Mouse (Mus musculus): ENCODE measurements around the gene Krt24.
A peak's percentile ranks its signal among the peaks of the same experiment; 100 is the strongest.

Krt24 gene

DNA sequence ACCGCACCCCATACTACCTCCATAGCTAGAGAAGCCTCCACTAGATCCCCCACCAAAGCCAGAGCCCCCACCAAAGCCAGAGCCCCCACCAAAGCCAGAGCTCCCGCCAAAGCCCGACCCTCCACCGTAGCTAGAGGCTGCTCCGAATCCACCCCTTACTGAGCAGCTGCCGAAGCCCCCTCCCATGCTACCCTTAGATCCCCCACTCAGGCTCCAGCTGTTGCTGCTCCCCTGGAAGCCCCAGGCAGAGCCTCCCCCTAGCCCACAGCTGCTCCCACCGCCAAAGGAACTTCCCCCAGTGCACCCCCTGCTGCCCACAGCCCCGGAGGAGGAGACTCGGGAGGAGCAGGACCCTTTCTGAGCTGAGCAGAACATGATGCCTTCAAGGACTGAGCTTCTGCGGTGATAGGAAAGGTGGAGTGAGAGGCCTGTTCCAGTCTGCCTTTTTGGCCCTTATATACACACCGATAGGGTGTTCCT, at the start of gene Krt24:
Gene Krt24 (minus strand): TSS at position 430 of the 480 bp plus-strand sequence.
- DNase-seq: no peak

DNA sequence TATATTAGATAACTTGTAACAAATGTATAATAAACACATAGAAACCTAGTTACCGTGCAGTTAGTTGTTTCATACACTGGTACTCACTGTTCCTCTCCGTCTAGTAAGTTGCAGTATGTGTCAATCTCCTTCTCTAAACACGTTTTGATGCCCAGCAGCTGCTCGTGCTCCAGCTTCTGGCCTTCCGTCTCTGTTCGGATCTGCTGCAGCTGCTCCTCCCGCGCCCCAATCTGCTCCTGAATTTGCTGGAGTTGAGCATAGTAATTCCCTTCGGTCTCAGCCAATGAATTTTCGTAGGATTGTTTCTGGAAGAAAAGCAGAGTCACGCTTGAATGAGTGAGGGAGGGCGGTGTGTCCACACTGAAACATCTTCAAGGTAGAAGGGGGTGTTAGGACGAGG, 48.4 kb upstream of the Krt24 start:
- DNase-seq: no peak

DNA sequence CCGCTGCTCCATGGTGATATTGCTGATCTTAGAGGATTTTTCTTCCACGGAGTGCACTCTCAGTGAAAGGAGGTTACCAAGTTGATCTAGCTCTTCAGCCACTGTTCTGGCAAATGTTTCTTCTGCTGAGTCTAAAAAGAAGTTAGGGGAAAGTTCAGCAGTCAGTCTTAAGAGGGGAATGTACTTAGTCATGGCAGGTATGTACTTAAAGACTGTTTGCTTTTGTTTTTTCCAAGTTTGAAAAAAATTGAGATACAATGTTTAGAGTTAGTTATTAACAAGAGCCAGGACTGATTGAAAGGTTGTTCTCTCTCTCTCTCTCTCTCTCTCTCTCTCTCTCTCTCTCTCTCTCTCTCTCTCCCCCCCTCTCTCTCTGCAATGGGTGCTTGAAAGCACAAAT, 44.6 kb upstream of the Krt24 start:
- no peak for DNase-seq

DNA sequence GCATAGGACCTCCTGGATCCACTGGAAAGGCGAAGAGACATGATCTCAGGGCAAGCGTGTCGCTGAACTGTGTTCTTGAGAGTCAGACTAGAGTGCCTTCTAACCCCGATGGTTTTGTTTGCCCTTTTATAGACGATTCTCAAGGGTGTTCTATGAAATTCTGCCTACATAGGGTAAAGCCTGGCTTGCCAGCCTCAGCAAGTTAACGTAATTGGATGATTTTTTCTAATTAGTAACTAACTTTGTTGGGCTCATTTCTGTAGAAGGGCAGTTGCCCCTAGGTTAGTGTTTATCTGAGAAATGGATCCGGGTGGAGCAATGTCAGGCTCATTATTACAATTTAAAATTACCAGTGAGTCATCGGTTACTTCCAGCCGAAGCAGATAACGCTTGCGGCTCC, 37.8 kb upstream of the Krt24 start, which contains the start of gene Krt25:
Gene Krt25 (minus strand): TSS at position 101 of the 400 bp plus-strand sequence.
- DNase-seq: no peak

DNA sequence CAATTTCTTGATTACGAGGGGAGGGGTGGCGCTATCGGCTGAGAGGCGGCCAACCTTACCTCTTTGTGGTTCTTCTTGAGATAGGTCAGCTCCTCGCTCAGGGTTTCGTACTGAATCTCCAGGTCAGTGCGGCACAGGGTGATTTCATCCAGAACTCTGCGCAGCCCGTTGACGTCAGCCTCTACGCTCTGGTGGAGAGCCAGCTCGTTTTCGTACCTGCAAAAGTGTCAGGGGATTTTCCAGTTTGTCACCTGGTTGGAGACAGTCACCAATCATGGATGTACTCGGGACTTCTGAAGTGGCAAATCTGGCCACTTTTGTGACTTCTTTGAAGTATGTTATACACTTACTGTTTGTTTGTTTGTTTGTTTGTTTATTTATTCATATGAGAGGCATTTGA, 36.0 kb upstream of the Krt24 start:
- no peak for DNase-seq

DNA sequence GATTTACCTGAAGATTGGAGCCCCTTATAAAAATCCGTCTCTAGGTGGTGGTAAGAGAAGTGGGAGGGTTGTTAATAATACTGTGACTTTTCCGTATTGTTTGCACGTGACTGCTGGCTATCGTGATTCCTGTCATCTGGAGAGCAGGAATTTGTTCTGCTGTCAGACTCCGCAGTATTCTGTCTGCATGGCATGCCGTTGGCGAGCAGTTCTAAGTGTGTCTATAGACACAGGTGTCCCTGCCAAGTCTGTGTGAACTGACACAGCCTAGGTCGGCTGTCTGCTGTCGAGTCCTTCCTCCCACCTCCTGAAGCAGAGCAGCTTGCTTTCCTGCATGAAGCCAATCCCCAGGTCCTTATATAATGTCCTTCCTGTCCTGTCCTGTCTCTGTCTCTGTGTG, 34.1 kb upstream of the Krt24 start:
- no peak for DNase-seq

DNA sequence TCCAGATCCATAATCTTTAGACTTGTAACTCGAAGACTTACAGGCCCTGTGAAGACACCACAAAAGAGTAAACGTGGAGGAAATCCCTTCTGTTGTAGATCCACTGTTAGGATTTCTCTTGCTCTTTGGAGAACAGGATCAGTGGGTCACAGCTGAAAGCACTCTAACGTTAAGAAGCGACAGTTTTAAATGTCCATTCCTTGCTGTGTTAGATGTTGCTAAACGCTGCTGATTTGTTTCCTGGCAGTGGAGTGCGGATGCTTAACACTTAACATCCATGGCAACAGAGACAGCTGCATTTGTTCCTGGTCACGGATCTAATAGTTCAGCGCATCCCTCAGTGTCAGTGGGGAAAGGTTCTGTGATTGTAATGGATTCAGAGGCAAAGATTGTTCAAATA, 31.5 kb upstream of the Krt24 start:
- no peak for DNase-seq

DNA sequence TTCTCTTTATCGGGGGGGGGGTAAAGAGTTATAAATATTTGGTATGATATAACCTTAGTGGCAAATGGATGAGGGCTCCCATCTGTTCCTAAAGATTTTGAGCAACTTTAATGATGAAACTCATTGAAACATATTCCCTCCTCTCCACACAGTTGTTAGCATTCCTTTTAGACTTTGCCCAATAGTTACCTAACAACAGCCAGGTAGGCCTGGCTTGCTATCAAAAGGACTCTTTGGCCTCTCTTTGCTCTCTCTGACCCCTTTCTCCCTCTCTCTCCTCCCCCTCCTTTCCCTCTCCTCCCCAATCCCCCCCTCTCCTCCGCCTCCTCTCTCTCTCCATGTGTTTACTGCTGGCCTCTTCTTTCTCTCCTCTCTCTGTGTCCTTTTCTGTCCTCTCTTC, 29.5 kb upstream of the Krt24 start:
- DNase-seq: no peak

DNA sequence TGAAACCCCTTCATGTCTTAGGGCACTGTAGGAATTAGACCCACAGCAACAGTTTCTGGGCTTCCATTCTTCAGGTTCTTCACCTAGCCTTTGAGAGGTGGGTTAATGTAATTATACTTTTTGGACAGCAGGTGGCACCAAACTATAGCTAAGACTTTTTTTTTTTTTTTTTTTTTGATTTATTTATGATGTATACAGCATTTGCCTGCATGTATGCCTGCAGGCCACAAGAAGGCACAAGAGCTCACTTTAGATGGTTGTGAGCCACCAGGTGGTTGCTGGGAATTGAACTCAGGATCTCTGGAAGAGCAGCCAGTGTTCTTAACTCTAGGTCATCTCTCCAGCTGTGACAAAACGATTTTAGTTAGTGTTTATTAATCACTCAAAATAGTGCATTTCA, 25.8 kb upstream of the Krt24 start:
- no peak for DNase-seq

DNA sequence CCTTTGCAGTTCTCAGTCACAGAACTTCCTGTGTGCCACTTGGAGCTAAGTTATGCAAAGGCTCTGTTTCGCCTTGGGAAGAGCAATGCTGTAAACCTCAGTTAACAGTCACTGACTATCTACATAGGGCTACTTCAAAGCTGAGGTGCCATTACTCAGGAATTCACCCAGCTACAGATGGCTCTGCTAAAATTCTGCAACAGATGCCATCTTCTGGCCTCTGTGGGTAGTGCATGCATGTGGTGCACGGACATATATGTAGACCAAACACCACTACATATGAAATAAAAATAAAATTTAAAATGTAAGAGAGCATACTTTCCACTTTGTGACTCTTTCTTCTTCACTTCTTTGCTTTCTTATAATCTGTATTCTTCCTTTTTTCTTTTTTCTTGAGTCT, 22.5 kb upstream of the Krt24 start:
- DNase-seq: peak; percentile 26 to 71

DNA sequence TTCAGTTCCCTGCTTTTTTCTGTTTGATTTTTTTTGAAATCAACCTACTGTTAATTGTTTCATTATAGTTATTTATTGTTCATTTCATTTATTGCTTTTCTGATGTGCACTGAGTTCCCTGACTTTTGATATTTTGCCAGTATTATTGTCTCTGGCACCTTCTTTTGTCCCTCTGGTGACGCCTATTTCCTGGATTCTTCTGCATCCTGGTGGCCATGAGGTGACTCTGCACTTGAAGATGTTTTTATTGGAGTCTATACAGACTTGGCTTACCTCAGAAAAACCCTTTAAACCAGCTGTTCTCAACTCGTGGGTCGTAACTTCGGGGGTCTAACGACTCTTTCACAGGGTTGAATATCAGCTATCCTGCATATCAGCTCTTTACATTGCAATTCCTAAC, 10.0 kb upstream of the Krt24 start:
- DNase-seq: no peak

DNA sequence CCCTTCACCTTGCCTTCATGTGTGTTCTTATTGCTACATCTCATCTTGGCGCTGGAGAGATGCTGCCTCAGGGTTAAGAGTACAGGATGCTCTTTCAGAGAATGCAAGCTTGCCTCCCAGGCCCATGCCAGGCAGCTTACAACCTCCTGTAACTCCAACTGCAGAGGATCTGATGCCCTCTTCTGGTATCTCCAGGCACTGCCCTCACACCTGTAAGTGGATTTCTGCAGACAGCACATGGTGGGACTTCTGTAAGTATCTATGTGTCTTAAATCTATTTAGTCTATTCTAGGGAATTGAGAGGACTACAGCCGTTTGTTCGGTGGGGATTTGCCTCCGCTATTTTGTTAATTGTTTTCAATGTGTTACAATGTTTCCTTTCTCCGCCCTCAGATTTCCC, 7.8 kb upstream of the Krt24 start:
- peak; percentile 19 to 53 for DNase-seq

DNA sequence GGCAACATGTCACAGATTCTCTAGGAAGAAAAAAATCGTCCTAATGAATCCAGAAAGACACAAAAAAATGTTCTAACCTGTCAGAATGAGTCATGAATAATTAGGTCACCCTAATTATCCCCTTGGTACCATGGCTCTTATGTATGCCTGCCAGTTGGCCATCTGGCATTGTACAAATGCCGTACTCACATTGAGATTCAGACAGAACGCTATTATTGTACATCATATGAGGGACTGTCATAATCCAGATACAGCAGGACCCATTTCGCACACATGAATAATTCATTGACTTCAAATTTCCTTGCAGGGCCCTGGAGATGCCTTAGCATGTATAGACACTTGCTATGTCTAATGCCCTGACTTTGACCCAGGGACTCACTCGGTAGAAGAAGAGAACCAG, 1.1 kb downstream of the Krt24 start:
- no peak for DNase-seq

DNA sequence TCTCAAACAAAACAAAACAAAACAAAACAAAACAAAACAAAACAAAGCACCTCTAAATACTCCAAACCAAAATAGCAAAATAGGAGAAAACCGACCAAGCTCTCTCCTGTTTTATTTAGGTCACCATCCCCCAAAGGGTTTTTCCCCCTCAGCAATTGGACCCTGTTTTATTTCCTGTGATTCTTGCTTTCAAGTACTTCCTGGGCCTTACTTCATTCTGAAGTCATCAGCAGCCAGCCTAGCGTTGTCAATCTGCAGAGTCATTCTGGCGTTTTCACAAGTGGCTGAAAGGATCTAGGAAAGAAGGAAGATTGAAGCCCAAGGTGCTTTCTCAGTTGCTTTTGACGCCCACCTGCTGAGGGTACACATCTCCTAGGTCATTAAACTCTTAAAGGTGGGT, 1.7 kb downstream of the Krt24 start:
- DNase-seq: no peak

DNA sequence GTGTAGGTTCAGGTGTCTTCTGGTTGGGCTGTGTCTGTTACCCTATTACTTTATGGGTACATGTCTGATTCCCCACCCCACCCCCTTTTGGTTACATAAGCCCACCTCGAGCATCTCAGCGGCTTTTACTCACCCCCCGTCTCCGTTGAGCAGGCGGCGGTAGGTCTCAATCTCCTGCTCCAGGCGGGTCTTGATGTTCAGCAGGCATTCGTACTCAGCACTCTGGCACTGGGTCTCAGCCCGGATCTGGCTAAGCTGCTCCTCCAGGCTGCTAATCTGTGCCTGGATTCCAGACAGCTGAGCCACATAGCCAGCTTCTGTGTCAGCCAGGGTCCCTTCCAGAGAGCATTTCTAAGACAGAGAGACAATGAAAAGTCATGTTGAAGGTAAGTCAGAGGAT, 3.9 kb downstream of the Krt24 start:
- DNase-seq: no peak

DNA sequence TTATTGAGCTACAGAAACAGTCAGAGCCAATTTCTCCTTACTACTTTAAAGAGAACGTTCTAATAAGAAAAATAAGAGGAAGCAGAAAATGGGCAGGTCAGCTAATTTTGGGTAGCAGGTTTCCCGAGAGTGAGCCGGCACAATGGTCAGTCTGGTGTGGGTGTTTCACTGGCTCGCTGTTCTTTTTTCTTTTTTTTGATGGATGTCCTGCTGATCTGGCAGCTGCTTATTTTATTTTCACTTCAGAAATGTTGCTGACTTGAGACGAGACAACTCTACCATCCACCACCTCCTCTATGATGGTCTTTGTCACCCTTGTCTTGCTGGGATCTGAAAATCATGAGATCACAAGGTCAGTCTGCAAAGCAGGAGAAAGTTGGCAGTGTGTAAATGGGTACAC, 5.1 kb downstream of the Krt24 start:
- no peak for DNase-seq

DNA sequence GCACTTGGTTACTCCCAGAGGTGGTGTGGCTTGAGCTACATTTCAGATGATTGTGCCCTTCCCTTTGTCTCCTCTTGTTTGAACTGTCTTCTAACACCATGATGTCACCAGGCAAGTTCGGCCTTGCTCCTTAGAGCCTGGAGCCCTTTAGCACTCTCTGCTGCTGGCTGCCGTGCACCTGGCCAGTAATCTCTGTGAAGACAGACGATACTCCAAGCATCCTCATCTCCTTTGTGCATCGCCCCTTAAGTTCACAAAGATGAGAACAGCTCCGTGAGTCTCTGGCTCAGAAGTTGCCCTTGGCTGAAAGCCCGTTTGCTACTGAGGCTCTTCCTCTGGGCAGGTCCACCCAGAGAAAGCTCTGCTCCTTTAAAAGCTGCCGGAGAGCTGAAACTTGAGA, 8.3 kb downstream of the Krt24 start:
- DNase-seq: no peak

DNA sequence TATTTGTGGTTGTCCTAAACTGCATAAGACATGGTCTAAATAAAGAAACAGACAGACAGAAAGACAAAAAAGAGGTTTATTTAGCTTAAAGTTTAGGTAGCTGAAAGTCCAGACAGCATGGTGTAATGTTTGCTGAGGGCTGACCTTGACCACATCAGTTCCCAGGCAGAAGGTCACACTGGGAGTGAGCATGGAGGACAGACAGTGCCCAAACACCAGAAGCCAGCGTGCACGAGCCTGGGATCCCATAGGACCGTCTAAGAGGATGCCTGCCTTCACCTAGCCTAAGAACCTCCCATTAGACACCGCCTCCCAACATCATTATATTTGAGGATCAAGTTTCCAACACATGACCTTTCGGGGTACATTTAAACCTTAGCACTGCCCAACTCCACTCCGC, 9.4 kb downstream of the Krt24 start:
- DNase-seq: no peak

DNA sequence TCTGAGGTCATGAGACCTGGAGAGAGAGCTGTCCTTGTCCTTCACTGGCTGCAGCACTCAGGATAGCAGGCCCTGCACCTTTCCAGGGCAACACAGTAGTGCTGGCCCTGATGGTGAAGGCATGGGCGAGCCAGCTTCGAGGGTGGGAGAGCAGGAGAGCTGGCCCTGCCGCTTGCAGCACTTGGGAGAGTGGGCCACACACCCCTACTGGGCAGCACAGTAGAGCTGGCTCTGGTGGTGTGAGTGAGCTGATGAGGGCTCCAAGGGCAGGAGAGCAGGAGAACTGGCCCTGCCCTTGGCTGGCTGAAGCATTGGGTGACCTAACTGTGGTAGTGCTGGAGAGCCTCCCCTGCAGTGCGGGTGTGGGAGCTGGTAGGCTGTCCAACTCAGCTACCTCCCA, 12.3 kb downstream of the Krt24 start:
- DNase-seq: no peak

DNA sequence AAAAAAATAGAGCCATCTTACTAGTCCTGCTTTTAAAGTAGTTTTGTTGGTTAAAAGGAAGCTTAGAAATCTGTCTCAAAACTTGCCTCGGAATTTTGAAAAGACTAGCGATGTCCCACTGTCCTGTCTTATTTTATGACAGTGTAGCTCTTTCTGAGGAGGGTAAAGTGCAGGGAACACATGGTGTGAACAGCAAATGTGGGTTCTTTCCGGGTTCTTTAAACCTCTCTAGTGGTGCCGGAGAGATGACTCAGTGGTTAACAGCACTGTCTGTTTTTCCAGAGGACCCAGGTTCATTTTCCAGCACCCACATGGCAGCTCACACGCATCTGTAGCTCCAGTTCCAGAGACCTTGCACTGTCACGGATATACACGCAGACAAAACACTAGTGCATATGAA, 15.9 kb downstream of the Krt24 start:
- DNase-seq: no peak

DNA sequence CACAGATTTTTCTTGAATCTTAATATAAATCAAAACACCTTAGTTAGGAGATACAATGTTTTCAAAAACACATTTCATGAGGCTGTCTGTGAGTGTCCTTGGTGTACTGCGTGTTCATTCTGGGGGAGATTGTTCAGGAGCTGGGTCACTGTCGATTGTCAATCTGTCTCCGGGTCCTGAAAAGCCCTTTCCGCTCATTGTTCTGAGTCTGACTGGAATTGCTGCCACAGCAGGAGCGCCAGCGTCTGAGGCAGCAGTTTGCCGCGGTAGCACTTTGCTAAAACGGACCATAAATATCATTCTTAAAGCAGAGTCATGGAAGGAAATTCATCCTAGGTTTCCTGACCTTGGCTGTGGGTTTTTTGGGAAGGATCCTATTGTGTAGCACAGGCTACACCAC, 19.3 kb downstream of the Krt24 start:
- peak; percentile 20 to 22 for DNase-seq

DNA sequence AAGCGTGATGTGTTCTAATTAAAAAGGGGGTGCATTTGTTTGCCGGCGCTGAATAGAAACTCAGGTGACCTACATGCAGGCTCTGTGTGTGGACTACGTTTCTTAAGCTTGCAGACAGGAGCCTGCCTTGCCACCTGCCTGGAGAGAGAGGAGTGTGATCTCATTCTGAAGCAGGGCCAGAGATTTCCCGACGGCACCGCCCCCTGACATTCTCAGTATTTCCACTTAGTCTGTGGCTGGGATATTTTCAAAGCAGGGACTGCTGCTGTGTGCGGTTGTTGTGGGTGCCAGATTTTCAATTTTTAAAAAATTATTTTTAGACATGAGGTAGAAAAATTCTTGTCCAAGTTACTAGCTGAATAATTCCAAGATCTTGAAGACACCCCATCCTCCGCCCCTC, 19.8 kb downstream of the Krt24 start:
- peak in 1 of 2 experiments; percentile 8 for DNase-seq

DNA sequence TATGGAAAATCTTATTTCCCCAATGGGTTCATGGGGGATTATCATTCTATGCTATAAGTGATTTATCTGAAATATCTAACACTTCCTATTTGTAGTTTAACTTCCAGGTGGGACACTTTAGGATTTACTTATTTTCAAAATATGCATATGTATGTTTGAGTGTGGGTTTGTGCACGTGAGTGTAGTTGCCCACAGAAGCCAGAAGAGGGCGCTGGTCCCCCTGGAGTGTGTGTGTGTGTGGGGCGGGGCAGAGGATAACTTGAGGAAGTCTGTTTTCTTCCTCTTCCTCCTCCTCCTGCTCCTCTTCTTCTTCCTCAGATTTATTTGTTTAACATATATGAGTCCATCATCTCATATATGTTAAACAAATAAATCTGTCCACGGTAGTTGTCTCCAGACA, 28.8 kb downstream of the Krt24 start:
- DNase-seq: no peak

DNA sequence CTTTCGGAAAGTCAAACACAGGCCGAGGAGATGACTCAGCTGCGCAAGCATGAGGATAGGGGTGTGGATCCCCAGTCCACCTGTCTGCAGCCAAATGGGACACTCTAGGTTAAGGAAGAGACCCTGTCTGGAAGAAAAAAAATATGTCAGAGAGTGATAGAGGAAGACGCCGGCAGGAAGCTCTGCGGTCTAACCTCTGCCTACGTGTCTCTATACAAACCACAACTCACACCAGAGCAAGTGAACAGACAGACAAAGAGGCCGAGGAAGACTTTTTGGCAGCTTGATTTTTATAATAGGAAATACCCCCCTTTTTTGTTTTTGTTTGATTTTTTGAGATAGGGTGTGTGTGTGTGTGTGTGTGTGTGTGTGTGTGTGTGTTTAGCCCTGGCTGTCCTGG, 29.7 kb downstream of the Krt24 start:
- DNase-seq: no peak

DNA sequence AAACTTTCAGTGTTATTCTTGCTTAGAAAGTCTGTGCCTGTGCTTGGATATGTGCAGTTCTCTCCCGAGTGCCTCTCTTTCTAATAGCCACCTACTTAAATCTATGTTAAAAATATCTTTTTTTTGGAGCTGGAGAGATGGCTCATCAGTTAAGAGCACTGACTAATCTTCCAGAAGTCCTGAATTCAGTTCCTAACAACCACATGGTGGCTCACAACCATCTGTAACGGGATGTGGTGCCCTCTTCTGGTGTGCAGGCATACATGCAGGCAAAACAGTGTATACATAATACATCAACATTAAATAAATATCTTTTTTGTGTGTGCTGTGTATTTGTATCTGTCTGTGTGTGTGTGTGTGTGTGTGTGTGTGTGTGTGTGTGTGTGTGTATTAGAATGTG, 31.2 kb downstream of the Krt24 start:
- DNase-seq: no peak

DNA sequence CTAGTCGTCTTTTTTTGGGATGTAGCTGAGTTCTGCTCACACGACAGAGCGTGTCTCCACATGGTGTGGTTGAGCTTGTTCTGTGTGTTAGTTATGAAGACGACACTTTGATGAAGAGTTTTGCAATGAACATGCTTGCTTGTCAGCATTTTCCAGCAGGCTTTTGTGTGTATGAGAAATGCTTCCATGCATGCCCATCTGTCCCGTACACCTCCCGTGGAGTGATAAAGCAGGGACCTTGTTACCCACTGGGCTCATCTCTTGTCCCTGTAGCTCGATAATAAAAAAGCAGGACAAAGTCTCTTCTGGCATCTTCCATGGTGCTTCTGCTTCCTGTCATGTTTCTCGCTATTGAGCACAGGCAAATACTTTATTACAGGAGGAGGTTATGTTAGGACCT, 32.4 kb downstream of the Krt24 start:
- no peak for DNase-seq

Measured in kidney, adult 8-10 months (tissue).